Mouse (Mus musculus) brain, embryonic 18.5 days (tissue): Measurements from ENCODE around the gene Vmn1r166.
"Not testable (repeated sequence)": the region's sequence is repeated elsewhere in the genome, so short reads cannot be mapped to it uniquely, and the experiment has no call there.

Experiments used
- DNase-seq: peaks from one replicate; pipeline ENCODE4 v3.0.0-alpha.2; 2012; ENCODE audit warnings: low read depth, low spot score

Vmn1r166 gene

GRCm38 (mm10) chr7:23251582-23251981, at the start of gene Vmn1r166:
Gene Vmn1r166 (minus strand): TSS chr7:23251682.
- DNase-seq = not testable (repeated sequence)

GRCm38 (mm10) chr7:23300892-23301291, 49.4 kb upstream of the Vmn1r166 start, which contains the start of gene Nlrp4e:
Gene Nlrp4e (plus strand): TSS chr7:23301192.
- DNase-seq = not testable (repeated sequence)

- DNase-seq = not testable (repeated sequence)
These were observed 27.3 kb upstream of the Vmn1r166 start, which contains the start of gene Gm6902 for GRCm38 (mm10) chr7:23278800-23279199. Gene Gm6902 (minus strand): TSS chr7:23278900.

GRCm38 (mm10) chr7:23217032-23217431, 34.5 kb downstream of the Vmn1r166 start, which contains the start of gene Vmn1r165:
Gene Vmn1r165 (plus strand): TSS chr7:23217332.
- not testable (repeated sequence) for DNase-seq
